In the genomic region with DNA sequence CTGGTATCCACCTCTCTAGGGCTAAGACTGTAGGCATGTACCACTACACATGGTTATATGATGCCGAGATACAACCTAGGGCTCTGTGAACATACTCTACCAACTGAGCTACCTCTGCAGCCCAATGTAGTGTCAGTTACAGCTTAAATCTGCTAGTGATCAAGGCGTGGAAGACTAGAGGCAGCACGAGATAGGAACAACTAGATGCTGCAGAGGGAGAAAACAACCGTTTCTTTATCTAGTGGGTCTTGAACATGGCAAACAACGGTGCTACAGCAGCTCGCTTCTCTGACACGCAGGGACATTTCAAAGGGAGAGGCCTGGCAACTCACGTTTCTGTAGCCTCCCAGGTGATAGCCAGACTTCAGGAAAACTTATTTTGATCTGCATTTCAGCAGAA, we compare ENCODE assay signal across 22 mouse cellular contexts. TPM values are rescaled to one million over a fixed set of nuclear protein-coding genes. Genes with fewer than 3 reads are reported as not detected.
DNase-seq lines count a peak whose midpoint lies in the region; ATAC-seq and TF ChIP-seq lines count a peak whose summit lies in the region.
"Had no signal": no experiment of that assay in that cellular context is flagged by ENCODE, and none has a peak within 500 bp of the region (broad histone marks: within the 10 kb centered on the region; RNA-seq: fewer than 3 reads in every experiment).

No protein-coding gene starts in this region.

- no peak overlapping the region for H3K9ac ChIP-seq in limb, embryonic 13.5 days
- H3K9ac ChIP-seq in MEL (ENCODE audit: control insufficient read depth, low read depth, low read length, poor library complexity, severe bottlenecking): peak overlapping the region; percentile 62
- H3K9ac ChIP-seq in liver, embryonic 15.5 days: no peak overlapping the region
- no peak overlapping the region for H3K9ac ChIP-seq in kidney, embryonic 15.5 days
- H3K9ac ChIP-seq: heart, embryonic 13.5 days; hindbrain, embryonic 14.5 days; neural tube, embryonic 12.5 days had no signal

- TF ChIP-seq CTCF in MEL (IDR thresholded peaks at IDR 0.05 in 2 of 3, conservative IDR thresholded peaks at IDR 0.05 in 1 of 3; ENCODE audit: control insufficient read depth in 1 of 3, insufficient read depth in 1 of 3, low read depth in 2 of 3, low read length in 3 of 3, poor library complexity in 1 of 3, severe bottlenecking in 1 of 3): no peak
- no peak for TF ChIP-seq CTCF in embryonic fibroblast, embryonic 13.5 days (IDR thresholded peaks at IDR 0.05; ENCODE audit: borderline replicate concordance, insufficient read depth, low read length)

- H3K36me3 ChIP-seq in limb, embryonic 13.5 days: no peaks in the 10 kb centered on the region
- no peaks in the 10 kb centered on the region for H3K36me3 ChIP-seq in limb, embryonic 10.5 days
- H3K36me3 ChIP-seq in MEL (ENCODE audit: control insufficient read depth in 1 of 2, insufficient read depth in 2 of 2, low read length in 2 of 2): peaks cover 0 to 30% of the 10 kb centered on the region in 2 experiments; a peak in 2 of 4 replicates
- no peaks in the 10 kb centered on the region for H3K36me3 ChIP-seq in liver, embryonic 15.5 days (replicated peaks)
- no peaks in the 10 kb centered on the region; the same call in 1 of the 2 replicates for H3K36me3 ChIP-seq in kidney, embryonic 15.5 days
- H3K36me3 ChIP-seq: neural tube, embryonic 12.5 days had no signal

- 76% methylated on average over 8 of the region's 8 CpGs for WGBS in limb, embryonic 13.5 days
- 82% methylated on average over 8 of the region's 8 CpGs for WGBS in limb, embryonic 10.5 days
- 34% methylated on average over 8 of the region's 8 CpGs for WGBS in liver, embryonic 15.5 days (ENCODE audit: insufficient replicate concordance)
- 87% methylated on average over 8 of the region's 8 CpGs for WGBS in kidney, embryonic 15.5 days

- no peaks in the 10 kb centered on the region for H3K27me3 ChIP-seq in limb, embryonic 13.5 days
- H3K27me3 ChIP-seq in limb, embryonic 10.5 days (ENCODE audit: low read depth, poor library complexity, severe bottlenecking): no peaks in the 10 kb centered on the region
- no peaks in the 10 kb centered on the region for H3K27me3 ChIP-seq in MEL (ENCODE audit: control insufficient read depth in 1 of 2, insufficient read depth in 2 of 2, low read length in 2 of 2)
- no peaks in the 10 kb centered on the region for H3K27me3 ChIP-seq in liver, embryonic 15.5 days
- H3K27me3 ChIP-seq in kidney, embryonic 15.5 days: no peaks in the 10 kb centered on the region
- H3K27me3 ChIP-seq: heart, embryonic 13.5 days; neural tube, embryonic 12.5 days had no signal

- no peak overlapping the region for H3K4me2 ChIP-seq in limb, embryonic 13.5 days (replicated peaks)
- no peak overlapping the region for H3K4me2 ChIP-seq in liver, embryonic 15.5 days
- H3K4me2 ChIP-seq in kidney, embryonic 15.5 days: no peak overlapping the region
- H3K4me2 ChIP-seq: heart, embryonic 13.5 days; hindbrain, embryonic 14.5 days; midbrain, embryonic 11.5 days; neural tube, embryonic 12.5 days had no signal

- TF ChIP-seq EP300 in MEL (IDR thresholded peaks at IDR 0.05; ENCODE audit: low read depth in 1 of 2, low read length in 2 of 2): peak; percentile 45 to 89

- no peaks in the 10 kb centered on the region for H3K9me3 ChIP-seq in limb, embryonic 13.5 days
- H3K9me3 ChIP-seq in limb, embryonic 10.5 days (replicated peaks): no peaks in the 10 kb centered on the region
- H3K9me3 ChIP-seq in MEL (replicated peaks; ENCODE audit: insufficient read depth, low read length): no peaks in the 10 kb centered on the region
- H3K9me3 ChIP-seq in liver, embryonic 15.5 days (replicated peaks): no peaks in the 10 kb centered on the region
- no peaks in the 10 kb centered on the region; the same call in 1 of the 2 replicates for H3K9me3 ChIP-seq in kidney, embryonic 15.5 days (replicated peaks)
- H3K9me3 ChIP-seq: heart, embryonic 13.5 days had no signal

- TF ChIP-seq POLR2A in MEL (IDR thresholded peaks at IDR 0.05; ENCODE audit: control insufficient read depth in 1 of 2, insufficient read depth in 1 of 2, low read depth in 1 of 2, low read length in 2 of 2, poor library complexity in 1 of 2): peak in 1 of 2 experiments; percentile 47; a peak in 1 of 4 replicates
- no peak for TF ChIP-seq POLR2A in embryonic fibroblast, embryonic 13.5 days (IDR thresholded peaks at IDR 0.05; ENCODE audit: low read depth, low read length)

- no peak for ATAC-seq in limb, embryonic 13.5 days (ENCODE audit: low FRiP score, low read depth)
- 0 out of 2 replicates have a peak, but pooled peaks have one; percentile 15 for ATAC-seq in liver, embryonic 15.5 days (ENCODE audit: insufficient read depth)
- no peak for ATAC-seq in kidney, embryonic 15.5 days (replicated peaks; ENCODE audit: low FRiP score)
- ATAC-seq: forebrain, embryonic 16.5 days; intestine, postnatal 0 days; midbrain, embryonic 16.5 days had no signal

- peak overlapping the region; percentile 0; the same call in 1 of the 2 replicates for H3K27ac ChIP-seq in limb, embryonic 13.5 days
- H3K27ac ChIP-seq in limb, embryonic 10.5 days: no peak overlapping the region
- peak overlapping the region; percentile 92 for H3K27ac ChIP-seq in MEL (ENCODE audit: control insufficient read depth, low read depth, low read length)
- H3K27ac ChIP-seq in embryonic fibroblast, embryonic 13.5 days (ENCODE audit: insufficient read depth, low read length): peak overlapping the region; percentile 70
- no peak overlapping the region for H3K27ac ChIP-seq in liver, embryonic 15.5 days (replicated peaks)
- no peak overlapping the region for H3K27ac ChIP-seq in kidney, embryonic 15.5 days
- H3K27ac ChIP-seq: heart, embryonic 13.5 days; hindbrain, embryonic 14.5 days; neural tube, embryonic 12.5 days had no signal

- H3K79me2 ChIP-seq in MEL (ENCODE audit: control insufficient read depth, insufficient read depth, low read length, poor library complexity): no peaks in the 10 kb centered on the region

- no peak for DNase-seq in limb, embryonic 10.5 days (ENCODE audit: low spot score)
- peak; percentile 79 for DNase-seq in MEL (ENCODE audit: low read depth, low spot score)
- DNase-seq in testis, postnatal 10 days (ENCODE audit: low spot score): no peak
- no peak for DNase-seq in yolk sac, embryonic 10.5 days (ENCODE audit: low spot score)
- DNase-seq: adrenal gland, postnatal 14 days; cerebellum, adult 11 months; cerebellum, adult 9-11 months; embryo, embryonic 11 days; kidney, adult 9 months; thymus, postnatal 4 days had no signal

- H3K4me3 ChIP-seq in limb, embryonic 13.5 days: no peak overlapping the region
- H3K4me3 ChIP-seq in limb, embryonic 10.5 days: no peak overlapping the region
- peak overlapping the region; percentile 45 to 49 for H3K4me3 ChIP-seq in MEL (ENCODE audit: control insufficient read depth in 1 of 2, insufficient read depth in 1 of 2, low read depth in 2 of 2, low read length in 2 of 2)
- H3K4me3 ChIP-seq in embryonic fibroblast, embryonic 13.5 days (ENCODE audit: insufficient read depth, low read length): no peak overlapping the region
- H3K4me3 ChIP-seq in liver, embryonic 15.5 days (replicated peaks): no peak overlapping the region
- no peak overlapping the region for H3K4me3 ChIP-seq in kidney, embryonic 15.5 days (replicated peaks)
- H3K4me3 ChIP-seq: erythroblast, embryonic 14.5 days; heart, embryonic 13.5 days; neural tube, embryonic 12.5 days had no signal

- peaks cover 26% of the 10 kb centered on the region for H3K4me1 ChIP-seq in limb, embryonic 13.5 days
- H3K4me1 ChIP-seq in limb, embryonic 10.5 days: no peaks in the 10 kb centered on the region
- H3K4me1 ChIP-seq in MEL (ENCODE audit: control insufficient read depth in 1 of 2, insufficient read depth in 2 of 2, low read length in 2 of 2): peaks cover 22 to 33% of the 10 kb centered on the region in 2 experiments
- peaks cover 5% of the 10 kb centered on the region for H3K4me1 ChIP-seq in embryonic fibroblast, embryonic 13.5 days (ENCODE audit: control insufficient read depth, insufficient read depth, low read length)
- H3K4me1 ChIP-seq in liver, embryonic 15.5 days (replicated peaks): no peaks in the 10 kb centered on the region
- H3K4me1 ChIP-seq in kidney, embryonic 15.5 days: no peaks in the 10 kb centered on the region
- H3K4me1 ChIP-seq: neural tube, embryonic 12.5 days had no signal

- TF ChIP-seq RAD21 in MEL (IDR thresholded peaks at IDR 0.05; ENCODE audit: low read depth, low read length): no peak

TF ChIP-seq in MEL, 35 proteins besides CTCF, POLR2A, EP300 and RAD21 (continues in another document):
- TF ChIP-seq MAX (IDR thresholded peaks at IDR 0.05; ENCODE audit: low read length): no peak
- TF ChIP-seq SIN3A (IDR thresholded peaks at IDR 0.05; ENCODE audit: low read length): peak; percentile 58; the same call in 1 of the 2 replicates
- no peak for TF ChIP-seq MYC (IDR thresholded peaks at IDR 0.05; ENCODE audit: low read depth, low read length)
- TF ChIP-seq ZC3H11A (IDR thresholded peaks at IDR 0.05; ENCODE audit: low read depth, low read length): no peak
- no peak for TF ChIP-seq MXI1 (IDR thresholded peaks at IDR 0.05; ENCODE audit: low read depth, low read length)
- TF ChIP-seq KAT2A (conservative IDR thresholded peaks at IDR 0.05; ENCODE audit: low read depth, low read length): no peak
- TF ChIP-seq JUND (IDR thresholded peaks at IDR 0.05; ENCODE audit: low read depth, low read length): no peak

RNA-seq across cellular contexts. Expression of a gene that starts 31.5 kb away (rescaled TPM):
- polyA plus RNA-seq in limb, embryonic 13.5 days (2015; fragmentation: Nextera tagmentation; extraction: Ambion mirVana): 16.4 and 19.1 TPM in 2 replicates
- 11.8 and 13.1 TPM in 2 replicates for polyA plus RNA-seq in limb, embryonic 10.5 days (2016; fragmentation: Nextera tagmentation; extraction: Ambion mirVana)
- total RNA-seq in MEL (2012; rRNA removed): 2.1 and 2.9 TPM in 2 replicates
- polyA plus RNA-seq in MEL (2012; ENCODE audit: insufficient read depth in 1 of 2, insufficient read length in 2 of 2, low read depth in 1 of 2, low replicate concordance in 2 of 2, missing spikeins in 1 of 2): 1 to 10 TPM in 1 of 2 experiments, not detected in 1; 3.9 TPM
- 8.7 and 9.2 TPM in 2 replicates for polyA plus RNA-seq in embryonic fibroblast, embryonic 13.5 days (2011; ENCODE audit: insufficient read length, low read depth, missing spikeins)
- 1.3 and 2.7 TPM in 2 replicates for polyA plus RNA-seq in liver, embryonic 15.5 days (2015; fragmentation: Nextera tagmentation; extraction: Ambion mirVana)
- 10.7 and 14.4 TPM in 2 replicates for polyA plus RNA-seq in kidney, embryonic 15.5 days (2015; fragmentation: Nextera tagmentation; extraction: Ambion mirVana)

RNA-seq across cellular contexts. Expression of a gene that starts 31.8 kb away (rescaled TPM):
- 98.8 and 106 TPM in 2 replicates for polyA plus RNA-seq in limb, embryonic 13.5 days (2015; fragmentation: Nextera tagmentation; extraction: Ambion mirVana)
- polyA plus RNA-seq in limb, embryonic 10.5 days (2016; fragmentation: Nextera tagmentation; extraction: Ambion mirVana): 82.4 and 100 TPM in 2 replicates
- total RNA-seq in MEL (2012; rRNA removed): 13.5 TPM in 2 replicates
- 10 to 100 TPM in 1 of 2 experiments, not detected in 1; 41.1 TPM for polyA plus RNA-seq in MEL (2012; ENCODE audit: insufficient read depth in 1 of 2, insufficient read length in 2 of 2, low read depth in 1 of 2, low replicate concordance in 2 of 2, missing spikeins in 1 of 2)
- 59.2 and 71.5 TPM in 2 replicates for polyA plus RNA-seq in embryonic fibroblast, embryonic 13.5 days (2011; ENCODE audit: insufficient read length, low read depth, missing spikeins)
- polyA plus RNA-seq in liver, embryonic 15.5 days (2015; fragmentation: Nextera tagmentation; extraction: Ambion mirVana): 16.8 and 19.3 TPM in 2 replicates
- 80.4 and 86.9 TPM in 2 replicates for polyA plus RNA-seq in kidney, embryonic 15.5 days (2015; fragmentation: Nextera tagmentation; extraction: Ambion mirVana)

Comparison
In these comparisons a context has a peak if more than half of its experiments do, and no peak if none do; other contexts are left out.
1. H3K27ac ChIP-seq: peak in limb, embryonic 13.5 days (single experiment), MEL (single experiment) and embryonic fibroblast, embryonic 13.5 days (single experiment); none in limb, embryonic 10.5 days (single experiment), liver, embryonic 15.5 days (single experiment) and kidney, embryonic 15.5 days (single experiment).
2. H3K4me3 ChIP-seq: peak in MEL (2 of 2); none in limb, embryonic 13.5 days (single experiment), limb, embryonic 10.5 days (single experiment), embryonic fibroblast, embryonic 13.5 days (single experiment), liver, embryonic 15.5 days (single experiment) and kidney, embryonic 15.5 days (single experiment).